9 mouse cellular contexts compared by ENCODE assay signal in genomic region chr1:162549615-162550283, GRCm38 (mm10). TPM values are rescaled to one million over a fixed set of nuclear protein-coding genes. Genes with fewer than 3 reads are reported as not detected.
A peak's percentile ranks its signal among the peaks of the same experiment; 100 is the strongest.
DNase-seq lines count a peak whose midpoint lies in the region; ATAC-seq and TF ChIP-seq lines count a peak whose summit lies in the region.
"Had no signal": no experiment of that assay in that cellular context is flagged by ENCODE, and none has a peak within 500 bp of the region (broad histone marks: within the 10 kb centered on the region; RNA-seq: fewer than 3 reads in every experiment).

No protein-coding gene starts in this region.

- H3K9me3 ChIP-seq in liver, postnatal 0 days (ENCODE audit: low read length), result no peaks in the 10 kb centered on the region

- ATAC-seq in liver, postnatal 0 days, result no peak

- intact Hi-C loops in heart, postnatal 36 days (cut with DNase I), result loop anchor here (1.0 to 5.0 kb wide), 7 partner anchors 21 to 1378 kb away; partner anchors contain the start of genes Scyl3, Suco and Vamp4

- WGBS in liver, postnatal 0 days (ENCODE audit: insufficient replicate concordance), result 67% methylated on average over 5 of the region's 5 CpGs

- H3K9ac ChIP-seq in liver, postnatal 0 days (replicated peaks), result no peak overlapping the region

- peak; percentile 25 to 45 for DNase-seq in heart, adult 18-20 months
- no peak for DNase-seq in heart, postnatal 36 days
- peak; percentile 79 for DNase-seq in 416B (ENCODE audit: low read depth)
- DNase-seq in NIH3T3 (ENCODE audit: low read depth), result peak; percentile 77
- DNase-seq in liver, postnatal 0 days, result no peak
- DNase-seq in spleen, postnatal 10 days (ENCODE audit: low spot score in 2 of 2), result no peak
- DNase-seq in urinary bladder, postnatal 4 days (ENCODE audit: low spot score in 2 of 2), result no peak
- no peak for DNase-seq in urinary bladder, postnatal 25 days (ENCODE audit: low spot score)
- DNase-seq: kidney, postnatal 10 days had no signal

- no peak overlapping the region for H3K4me2 ChIP-seq in liver, postnatal 0 days (ENCODE audit: low read depth, low read length)

- H3K4me1 ChIP-seq in liver, postnatal 0 days (ENCODE audit: insufficient read depth), result peaks cover 11% of the 10 kb centered on the region

- H3K36me3 ChIP-seq in liver, postnatal 0 days (replicated peaks; ENCODE audit: insufficient read depth, low read length), result peaks cover 7% of the 10 kb centered on the region; the same call in 1 of the 2 replicates

- H3K27ac ChIP-seq in liver, postnatal 0 days (ENCODE audit: low read depth), result no peak overlapping the region

- TF ChIP-seq EP300 in liver, postnatal 0 days (IDR thresholded peaks at IDR 0.05; ENCODE audit: low read depth), result no peak

- no peak overlapping the region for H3K4me3 ChIP-seq in liver, postnatal 0 days (ENCODE audit: low read depth, low read length)

- TF ChIP-seq CTCF in liver, postnatal 0 days (IDR thresholded peaks at IDR 0.05; ENCODE audit: low read depth), result peak; percentile 81

- H3K27me3 ChIP-seq in liver, postnatal 0 days (ENCODE audit: insufficient read depth, low read length), result no peaks in the 10 kb centered on the region

RNA-seq across cellular contexts. Expression of gene Mettl13, which starts 1.4 kb away (rescaled TPM):
- total RNA-seq in heart, adult 18-20 months (2021), result 1 to 10 TPM; 4.6 to 4.9 TPM
- 1 to 10 TPM; 5.1 to 7.5 TPM for total RNA-seq in heart, postnatal 36 days (2021)
- 5.9 and 7.2 TPM in 2 replicates for polyA plus RNA-seq in liver, postnatal 0 days (2015; fragmentation: Nextera tagmentation; extraction: Ambion mirVana)

RNA-seq across cellular contexts. Expression of gene Vamp4, which starts 20.6 kb away (rescaled TPM):
- 10 to 100 TPM; 19.4 to 24.3 TPM for total RNA-seq in heart, adult 18-20 months (2021)
- total RNA-seq in heart, postnatal 36 days (2021), result 10 to 100 TPM; 22.8 to 23.7 TPM
- 14.9 and 15.7 TPM in 2 replicates for polyA plus RNA-seq in liver, postnatal 0 days (2015; fragmentation: Nextera tagmentation; extraction: Ambion mirVana)

Comparison
In these comparisons a context has a peak if more than half of its experiments do, and no peak if none do; other contexts are left out.
1. DNase-seq: peak in heart, adult 18-20 months (2 of 2), 416B (single experiment) and NIH3T3 (single experiment); none in heart, postnatal 36 days (0 of 2), liver, postnatal 0 days (single experiment), spleen, postnatal 10 days (0 of 2), urinary bladder, postnatal 4 days (0 of 2) and urinary bladder, postnatal 25 days (single experiment).